Mouse (Mus musculus): Measurements from ENCODE around the gene Rpa1. TPM values are rescaled to one million over a fixed set of nuclear protein-coding genes. Genes with fewer than 3 reads are reported as not detected.
A peak's percentile ranks its signal among the peaks of the same experiment; 100 is the strongest.
"Not testable (repeated sequence)": the region's sequence is repeated elsewhere in the genome, so short reads cannot be mapped to it uniquely, and the experiment has no call there.

The Rpa1 gene
- 43.5 and 49.3 TPM in 2 replicates for polyA plus RNA-seq (2015; fragmentation: Nextera tagmentation; extraction: Ambion mirVana)

GRCm38 (mm10) chr11:75348199-75348889 lies at the start of gene Rpa1, which contains the start of gene Smyd4:
TSS of gene Rpa1 (minus strand) at chr11:75348324.
TSS of gene Smyd4 (plus strand) at chr11:75348433.
- peak within 1 kb of the TSS; percentile 86 for H3K4me3 ChIP-seq (ENCODE audit: low read depth, low read length)
- DNase-seq = peak; percentile 96
- peak within 1 kb of the TSS; percentile 88 for H3K27ac ChIP-seq (ENCODE audit: low read depth)
- H3K4me1 ChIP-seq (ENCODE audit: insufficient read depth) = peaks cover 21% of the 10 kb centered on the region
- no peaks in the 10 kb centered on the region for H3K27me3 ChIP-seq (ENCODE audit: insufficient read depth, low read length)
- peak within 1 kb of the TSS; percentile 84 for H3K4me2 ChIP-seq (ENCODE audit: low read depth, low read length)
- H3K9ac ChIP-seq (replicated peaks) = peak within 1 kb of the TSS; percentile 81
- 0 out of 2 replicates have a peak, but pooled peaks cover under 1% of the 10 kb centered on the region for H3K36me3 ChIP-seq (replicated peaks; ENCODE audit: insufficient read depth, low read length)
- peak; percentile 100 for ATAC-seq
- TF ChIP-seq CTCF (IDR thresholded peaks at IDR 0.05; ENCODE audit: low read depth) (no peak), EP300 (IDR thresholded peaks at IDR 0.05; ENCODE audit: low read depth) (no peak)
- under 1% methylated on average over 56 of the region's 56 CpGs for WGBS (ENCODE audit: insufficient replicate concordance)
- no peaks in the 10 kb centered on the region for H3K9me3 ChIP-seq (ENCODE audit: low read length)

DNA sequence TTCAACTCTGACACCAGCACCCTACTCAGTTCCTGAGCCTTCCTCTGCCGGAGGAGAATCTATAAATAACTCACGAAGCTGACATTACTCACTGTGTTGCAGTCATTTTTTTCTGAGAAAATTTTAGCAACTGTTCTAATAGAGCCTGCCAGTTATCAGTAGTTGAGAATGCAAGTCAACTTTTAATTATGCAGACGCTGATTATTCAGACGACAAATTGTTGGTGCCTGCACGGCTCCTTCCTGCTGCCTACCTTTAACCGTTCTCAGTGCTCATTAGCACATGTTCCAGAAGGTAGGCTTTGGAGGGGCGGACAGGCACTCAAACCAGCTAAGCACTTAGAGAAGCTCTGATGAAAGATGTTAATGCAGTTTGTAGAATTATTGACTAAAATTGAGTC lies 49.3 kb upstream of the Rpa1 start:
- Histone ChIP-seq H3K9ac (replicated peaks) (no peak overlapping the region), H3K4me2 (ENCODE audit: low read depth, low read length) (no peak overlapping the region), H3K36me3 (replicated peaks; ENCODE audit: insufficient read depth, low read length) (no peaks in the 10 kb centered on the region; the same call in 1 of the 2 replicates), H3K27ac (ENCODE audit: low read depth) (no peak overlapping the region), H3K9me3 (ENCODE audit: low read length) (no peaks in the 10 kb centered on the region), H3K4me3 (ENCODE audit: low read depth, low read length) (no peak overlapping the region), H3K4me1 (ENCODE audit: insufficient read depth) (peaks cover 2% of the 10 kb centered on the region; the same call in 1 of the 2 replicates), H3K27me3 (ENCODE audit: insufficient read depth, low read length) (no peaks in the 10 kb centered on the region)
- 57% methylated on average over 7 of the region's 7 CpGs for WGBS (ENCODE audit: insufficient replicate concordance)
- no peak for TF ChIP-seq EP300 (IDR thresholded peaks at IDR 0.05; ENCODE audit: low read depth)
- no peak for TF ChIP-seq CTCF (IDR thresholded peaks at IDR 0.05; ENCODE audit: low read depth)
- ATAC-seq (no peak), DNase-seq (no peak)

- Histone ChIP-seq H3K4me3 (ENCODE audit: low read depth, low read length) (no peak overlapping the region), H3K9ac (replicated peaks) (no peak overlapping the region), H3K27me3 (ENCODE audit: insufficient read depth, low read length) (no peaks in the 10 kb centered on the region), H3K27ac (ENCODE audit: low read depth) (no peak overlapping the region), H3K9me3 (ENCODE audit: low read length) (no peaks in the 10 kb centered on the region), H3K4me1 (ENCODE audit: insufficient read depth) (no peaks in the 10 kb centered on the region), H3K4me2 (ENCODE audit: low read depth, low read length) (no peak overlapping the region), H3K36me3 (replicated peaks; ENCODE audit: insufficient read depth, low read length) (no peaks in the 10 kb centered on the region; the same call in 1 of the 2 replicates)
- WGBS (ENCODE audit: insufficient replicate concordance) = 46% methylated on average over 1 of the region's 1 CpGs
- TF ChIP-seq EP300 (IDR thresholded peaks at IDR 0.05; ENCODE audit: low read depth) (no peak), CTCF (IDR thresholded peaks at IDR 0.05; ENCODE audit: low read depth) (no peak)
- ATAC-seq (no peak), DNase-seq (no peak)
Measured at GRCm38 (mm10) chr11:75395611-75396010, 47.5 kb upstream of the Rpa1 start.

DNA sequence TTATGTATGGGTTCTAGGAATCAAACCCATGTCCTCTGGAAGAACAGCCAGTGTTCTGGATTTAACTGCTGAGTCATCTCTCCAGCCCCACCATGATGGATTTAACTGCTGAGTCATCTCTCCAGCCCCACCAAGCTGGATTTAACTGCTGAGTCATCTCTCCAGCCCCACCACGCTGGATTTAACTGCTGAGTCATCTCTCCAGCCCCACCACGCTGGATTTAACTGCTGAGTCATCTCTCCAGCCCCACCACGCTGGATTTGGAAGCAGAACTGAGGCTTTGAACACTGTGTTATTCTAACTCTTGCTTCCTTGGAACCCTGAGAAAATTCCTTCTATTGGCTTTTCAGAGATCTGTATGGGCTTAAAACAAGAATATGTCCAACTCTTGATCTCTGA lies 35.4 kb upstream of the Rpa1 start:
- DNase-seq; H3K27me3 ChIP-seq (ENCODE audit: insufficient read depth, low read length); H3K36me3 ChIP-seq (replicated peaks; ENCODE audit: insufficient read depth, low read length); H3K27ac ChIP-seq (ENCODE audit: low read depth); H3K9me3 ChIP-seq (ENCODE audit: low read length); H3K9ac ChIP-seq (replicated peaks); H3K4me1 ChIP-seq (ENCODE audit: insufficient read depth); H3K4me3 ChIP-seq (ENCODE audit: low read depth, low read length); H3K4me2 ChIP-seq (ENCODE audit: low read depth, low read length): not testable (repeated sequence)
- ATAC-seq = peak; percentile 40
- peak; percentile 53; the same call in 1 of the 2 replicates for TF ChIP-seq EP300 (IDR thresholded peaks at IDR 0.05; ENCODE audit: low read depth)
- WGBS (ENCODE audit: insufficient replicate concordance) = 25% methylated on average over 3 of the region's 3 CpGs

DNA sequence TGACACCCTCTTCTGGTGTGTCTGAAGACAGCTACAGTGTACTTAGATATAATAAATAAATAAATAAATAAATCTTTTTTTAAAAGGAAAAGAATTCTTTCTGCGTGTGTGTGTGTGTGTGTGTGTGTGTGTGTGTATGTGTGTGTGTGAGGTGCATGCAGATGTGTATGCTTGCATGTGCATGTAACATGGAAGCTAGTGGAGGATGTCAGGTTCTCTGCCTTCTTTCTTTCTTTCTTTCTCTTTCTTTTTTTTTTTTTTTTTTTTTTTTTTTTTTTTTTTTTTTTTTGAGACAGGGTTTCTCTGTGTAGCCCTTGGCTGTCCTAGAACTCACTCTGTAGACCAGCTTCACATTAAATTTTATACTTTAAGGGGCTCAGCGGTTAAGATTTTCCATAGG lies 30.7 kb upstream of the Rpa1 start:
- not testable (repeated sequence) for H3K4me3 ChIP-seq (ENCODE audit: low read depth, low read length); H3K9me3 ChIP-seq (ENCODE audit: low read length); ATAC-seq; DNase-seq; H3K9ac ChIP-seq (replicated peaks); H3K36me3 ChIP-seq (replicated peaks; ENCODE audit: insufficient read depth, low read length); H3K4me2 ChIP-seq (ENCODE audit: low read depth, low read length); H3K27ac ChIP-seq (ENCODE audit: low read depth); H3K27me3 ChIP-seq (ENCODE audit: insufficient read depth, low read length); H3K4me1 ChIP-seq (ENCODE audit: insufficient read depth)
- WGBS (ENCODE audit: insufficient replicate concordance) = 93% methylated on average over 2 of the region's 2 CpGs

- DNase-seq = no peak
- Histone ChIP-seq H3K9ac (replicated peaks) (no peak overlapping the region), H3K4me3 (ENCODE audit: low read depth, low read length) (no peak overlapping the region), H3K27me3 (ENCODE audit: insufficient read depth, low read length) (no peaks in the 10 kb centered on the region), H3K4me1 (ENCODE audit: insufficient read depth) (no peaks in the 10 kb centered on the region), H3K4me2 (ENCODE audit: low read depth, low read length) (no peak overlapping the region), H3K27ac (ENCODE audit: low read depth) (no peak overlapping the region), H3K36me3 (replicated peaks; ENCODE audit: insufficient read depth, low read length) (no peaks in the 10 kb centered on the region), H3K9me3 (ENCODE audit: low read length) (no peaks in the 10 kb centered on the region)
- ATAC-seq = no peak
- TF ChIP-seq EP300 (IDR thresholded peaks at IDR 0.05; ENCODE audit: low read depth) (no peak), CTCF (IDR thresholded peaks at IDR 0.05; ENCODE audit: low read depth) (no peak)
- 47% methylated on average over 1 of the region's 1 CpGs for WGBS (ENCODE audit: insufficient replicate concordance)
Measured at GRCm38 (mm10) chr11:75377125-75377524, 29.0 kb upstream of the Rpa1 start.
